Mouse (Mus musculus) stomach, postnatal 0 days (tissue): ENCODE results near the gene Sgk2. TPM values are rescaled to one million over a fixed set of nuclear protein-coding genes. Genes with fewer than 3 reads are reported as not detected.

Source experiments
- ATAC-seq: fragments of 200-750 bp; cut with Nextera tagmentation; 2 replicates; pipeline ENCODE4 v1.8.0; 2017; ENCODE audit not compliant: low FRiP score, low TSS enrichment
- DNase-seq: peaks from one replicate; pipeline ENCODE4 v3.0.0-alpha.2; 2016; ENCODE audit warnings: low spot score
- H3K27ac ChIP-seq: fragments of 300-500 bp; sonication (generic); replicated peaks from 2 replicates; pipeline ENCODE4 v1.5.1; 2014; ENCODE audit warnings: mild to moderate bottlenecking, control low read depth
- H3K27me3 ChIP-seq: fragments of 300-500 bp; sonication (generic); 2 replicates; pipeline ENCODE4 v1.6.1; 2014; ENCODE audit warnings: low read length; ENCODE audit not compliant: control insufficient read depth, insufficient read depth
- H3K36me3 ChIP-seq: fragments of 300-500 bp; sonication (generic); 2 replicates; pipeline ENCODE4 v1.6.1; 2014; ENCODE audit warnings: low read length, mixed read lengths; ENCODE audit not compliant: control insufficient read depth, insufficient read depth
- H3K4me1 ChIP-seq: fragments of 300-500 bp; sonication (generic); replicated peaks from 2 replicates; pipeline ENCODE4 v1.6.1; 2014; ENCODE audit warnings: antibody characterized with exemption; ENCODE audit not compliant: control insufficient read depth, insufficient read depth
- H3K4me2 ChIP-seq: fragments of 300-500 bp; sonication (generic); replicated peaks from 2 replicates; pipeline ENCODE4 v1.6.1; 2014; ENCODE audit warnings: low read depth, mild to moderate bottlenecking, control low read depth, moderate library complexity
- H3K4me3 ChIP-seq: fragments of 300-500 bp; sonication (generic); 2 replicates; pipeline ENCODE4 v1.5.1; 2014; ENCODE audit warnings: low read depth, low read length, control low read depth
- H3K9ac ChIP-seq: fragments of 300-500 bp; sonication (generic); 2 replicates; pipeline ENCODE4 v1.6.1; 2014; ENCODE audit warnings: mild to moderate bottlenecking, low read length, control low read depth, mixed read lengths
- H3K9me3 ChIP-seq: fragments of 300-500 bp; sonication (generic); 2 replicates; pipeline ENCODE4 v1.6.1; 2016; ENCODE audit warnings: low read length; ENCODE audit not compliant: control insufficient read depth
- CTCF ChIP-seq: IDR thresholded peaks from 2 replicates; pipeline ENCODE4 v1.5.1; 2016; ENCODE audit warnings: antibody characterized with exemption, low read depth, mild to moderate bottlenecking, moderate library complexity
- EP300 ChIP-seq: optimal IDR thresholded peaks from 2 replicates; pipeline ENCODE3; 2016; ENCODE audit warnings: antibody characterized with exemption
- WGBS: fragments of 180-500 bp; shearing (Covaris S2); extraction: QIAGEN DNeasy Blood & Tissue Kit; methylation state at CpG from one replicate; pipeline ENCODE4 v1.1.7; 2014; 5-methylcytosine and 5-hydroxymethylcytosine counted together
- polyA plus RNA-seq: library from polyadenylated mRNA; unstranded; fragments of >200 nt; fragmentation: Nextera tagmentation; extraction: Ambion mirVana; gene quantifications from 2 replicates; pipeline ENCODE4 v1.2.1, GENCODE M21; 2015

Sgk2 gene
- polyA plus RNA-seq, 1 experiment from 2014 or later: 3.3 TPM

GRCm38 (mm10) chr2:162992084-162992437 is 4.9 kb downstream of the Sgk2 start:
- Histone ChIP-seq H3K27me3 (no peaks in the 10 kb centered on the region), H3K4me3 (no peak overlapping the region), H3K9ac (no peak overlapping the region), H3K27ac (no peak overlapping the region), H3K4me1 (no peaks in the 10 kb centered on the region), H3K4me2 (no peak overlapping the region), H3K9me3 (no peaks in the 10 kb centered on the region), H3K36me3 (no peaks in the 10 kb centered on the region)
- TF ChIP-seq CTCF (no peak), EP300 (no peak)
- ATAC-seq (no peak), DNase-seq (no peak)

GRCm38 (mm10) chr2:162993881-162994616 is 6.9 kb downstream of the Sgk2 start:
- WGBS: 73% methylated on average over 9 of the region's 9 CpGs
- H3K9ac ChIP-seq: no peak overlapping the region
- no peak overlapping the region for H3K27ac ChIP-seq
- no peak for ATAC-seq
- no peaks in the 10 kb centered on the region for H3K27me3 ChIP-seq
- no peak overlapping the region for H3K4me3 ChIP-seq
- H3K4me2 ChIP-seq: no peak overlapping the region
- TF ChIP-seq EP300 (no peak), CTCF (no peak)
- no peak for DNase-seq
- H3K36me3 ChIP-seq: no peaks in the 10 kb centered on the region
- H3K9me3 ChIP-seq: no peaks in the 10 kb centered on the region
- H3K4me1 ChIP-seq: no peaks in the 10 kb centered on the region

- Histone ChIP-seq H3K4me3 (no peak overlapping the region), H3K27me3 (no peaks in the 10 kb centered on the region), H3K9ac (no peak overlapping the region), H3K36me3 (no peaks in the 10 kb centered on the region), H3K4me2 (peak overlapping the region; percentile 35), H3K9me3 (no peaks in the 10 kb centered on the region), H3K27ac (no peak overlapping the region), H3K4me1 (no peaks in the 10 kb centered on the region)
- TF ChIP-seq CTCF: peak; percentile 88
- no peak for TF ChIP-seq EP300
- ATAC-seq (0 out of 2 replicates have a peak, but pooled peaks have one; percentile 33), DNase-seq (peak; percentile 57)
- WGBS: 22% methylated on average over 18 of the region's 18 CpGs
Measured at GRCm38 (mm10) chr2:162998528-162999230, 11.5 kb downstream of the Sgk2 start.

GRCm38 (mm10) chr2:162999744-163000143 is 12.6 kb downstream of the Sgk2 start:
- Histone ChIP-seq H3K27me3 (no peaks in the 10 kb centered on the region), H3K36me3 (no peaks in the 10 kb centered on the region), H3K4me3 (no peak overlapping the region), H3K27ac (no peak overlapping the region), H3K4me1 (no peaks in the 10 kb centered on the region), H3K4me2 (no peak overlapping the region), H3K9ac (no peak overlapping the region), H3K9me3 (no peaks in the 10 kb centered on the region)
- 25% methylated on average over 3 of the region's 3 CpGs for WGBS
- no peak for TF ChIP-seq EP300
- TF ChIP-seq CTCF: peak; percentile 79
- no peak for ATAC-seq
- DNase-seq: peak; percentile 52

- Histone ChIP-seq H3K27me3 (no peaks in the 10 kb centered on the region), H3K27ac (no peak overlapping the region), H3K4me1 (no peaks in the 10 kb centered on the region), H3K4me2 (no peak overlapping the region), H3K4me3 (no peak overlapping the region), H3K9me3 (no peaks in the 10 kb centered on the region), H3K36me3 (no peaks in the 10 kb centered on the region), H3K9ac (no peak overlapping the region)
- WGBS: 82% methylated on average over 1 of the region's 1 CpGs
- TF ChIP-seq CTCF (no peak), EP300 (no peak)
- DNase-seq (no peak), ATAC-seq (no peak)
Measured at GRCm38 (mm10) chr2:163001071-163001470, 13.9 kb downstream of the Sgk2 start.

GRCm38 (mm10) chr2:163007299-163007698 is 20.2 kb downstream of the Sgk2 start:
- H3K9ac ChIP-seq: no peak overlapping the region
- no peak overlapping the region for H3K4me3 ChIP-seq
- no peak overlapping the region for H3K4me2 ChIP-seq
- no peak for DNase-seq
- no peaks in the 10 kb centered on the region for H3K9me3 ChIP-seq
- 75% methylated on average over 4 of the region's 4 CpGs for WGBS
- no peaks in the 10 kb centered on the region for H3K27me3 ChIP-seq
- TF ChIP-seq CTCF: no peak
- no peak for TF ChIP-seq EP300
- no peaks in the 10 kb centered on the region for H3K36me3 ChIP-seq
- H3K27ac ChIP-seq: no peak overlapping the region
- no peak for ATAC-seq
- no peaks in the 10 kb centered on the region for H3K4me1 ChIP-seq
